Mouse (Mus musculus): ENCODE measurements around the gene Slc5a6.

- no peak for TF ChIP-seq CTCF (IDR thresholded peaks at IDR 0.05; ENCODE audit: borderline replicate concordance, insufficient read depth, low read depth, low read length)
- no peak for TF ChIP-seq POLR2A (IDR thresholded peaks at IDR 0.05; ENCODE audit: borderline replicate concordance, insufficient read depth, low read length)
Measured at GRCm38 (mm10) chr5:31083949-31084348, 35.2 kb upstream of the Slc5a6 start.
